Mouse (Mus musculus) spleen, adult 2 months (tissue): Measurements from ENCODE around the gene Jmjd1c. TPM values are rescaled to one million over a fixed set of nuclear protein-coding genes. Genes with fewer than 3 reads are reported as not detected.

Experiments
- DNase-seq, 2 experiments: peaks; one replicate each; pipeline versions ENCODE4 v3.0.0 to v3.0.0-alpha.2; 2012 to 2021; ENCODE audit warnings: low spot score in 2 of 2, low read depth in 1 of 2
- H3K27ac ChIP-seq: fragments of 200-500 bp; 2 replicates; pipeline ENCODE4 v1.5.1; 2012; ENCODE audit warnings: low read length, inconsistent platforms; ENCODE audit not compliant: insufficient read depth
- H3K27me3 ChIP-seq: fragments of 200-500 bp; 2 replicates; pipeline ENCODE4 v1.6.1; 2012; ENCODE audit warnings: mild to moderate bottlenecking, moderate library complexity, low read length, inconsistent platforms; ENCODE audit not compliant: control insufficient read depth, insufficient read depth
- H3K36me3 ChIP-seq: fragments of 200-500 bp; 2 replicates; pipeline ENCODE4 v1.6.1; 2012; ENCODE audit warnings: mild to moderate bottlenecking, low read length, inconsistent platforms; ENCODE audit not compliant: control insufficient read depth, insufficient read depth
- H3K4me1 ChIP-seq: fragments of 200-500 bp; 2 replicates; pipeline ENCODE4 v1.6.1; 2011; ENCODE audit warnings: inconsistent platforms; ENCODE audit not compliant: control insufficient read depth, insufficient read depth, insufficient read length
- H3K4me3 ChIP-seq: fragments of 200-500 bp; 2 replicates; pipeline ENCODE4 v1.5.1; 2011; ENCODE audit warnings: mild to moderate bottlenecking, inconsistent platforms; ENCODE audit not compliant: insufficient read depth, insufficient read length; ENCODE audit errors: extremely low read depth
- CTCF ChIP-seq: fragments of 200-500 bp; IDR thresholded peaks from 2 replicates; pipeline ENCODE4 v1.5.1; 2011; ENCODE audit warnings: mild to moderate bottlenecking, inconsistent platforms; ENCODE audit not compliant: insufficient read depth, insufficient read length, insufficient replicate concordance; ENCODE audit errors: extremely low read depth
- POLR2A ChIP-seq: fragments of 200-500 bp; IDR thresholded peaks from 2 replicates; pipeline ENCODE4 v1.6.1; 2011; ENCODE audit warnings: low read depth, low read length, inconsistent platforms
- WGBS: fragments of 180-500 bp; shearing (Covaris S2); methylation state at CpG from one replicate; pipeline ENCODE4 v1.1.7; 2018; 5-methylcytosine and 5-hydroxymethylcytosine counted together
- polyA plus RNA-seq: library from polyadenylated mRNA; depleted of rRNA; stranded (reverse); fragments of >200 nt; gene quantifications from 2 replicates; pipeline ENCODE4 v1.2.3, GENCODE M21; 2012

The Jmjd1c gene
- polyA plus RNA-seq, 1 experiment: 14.4 TPM

DNA sequence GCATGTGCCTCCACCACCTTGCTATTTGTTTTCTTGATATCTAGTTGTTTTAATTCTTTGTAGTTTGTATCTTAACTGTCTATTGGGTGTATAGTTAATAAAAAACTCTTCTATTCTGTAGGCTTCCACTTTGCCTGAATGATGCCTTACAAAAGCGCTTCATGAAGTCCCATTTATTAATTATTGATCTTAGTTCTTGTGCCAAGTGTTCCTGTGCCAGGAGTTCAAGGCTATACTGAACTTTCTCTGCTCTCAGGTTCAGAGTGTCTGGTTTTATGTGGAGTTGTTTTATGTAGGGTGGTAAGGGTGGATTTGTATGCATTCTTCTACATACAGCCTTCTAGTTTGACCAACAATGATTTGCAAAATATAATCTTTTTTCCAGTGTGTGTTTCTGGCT is 99.7 kb downstream of the Jmjd1c start:
- H3K4me3 ChIP-seq: no peak overlapping the region
- peaks cover 3% of the 10 kb centered on the region; the same call in 1 of the 2 replicates for H3K36me3 ChIP-seq
- no peak for DNase-seq
- H3K4me1 ChIP-seq: peaks cover 8% of the 10 kb centered on the region
- no peak overlapping the region for H3K27ac ChIP-seq
- TF ChIP-seq CTCF (no peak), POLR2A (no peak)
- no peaks in the 10 kb centered on the region for H3K27me3 ChIP-seq
- 96% methylated on average over 1 of the region's 1 CpGs for WGBS

GRCm38 (mm10) chr10:67197186-67197585 is 101.3 kb downstream of the Jmjd1c start:
- H3K27me3 ChIP-seq: no peaks in the 10 kb centered on the region
- peaks cover 4% of the 10 kb centered on the region for H3K36me3 ChIP-seq
- 65% methylated on average over 4 of the region's 4 CpGs for WGBS
- no peak for TF ChIP-seq CTCF
- TF ChIP-seq POLR2A: no peak
- no peak for DNase-seq
- H3K4me1 ChIP-seq: peaks cover 12% of the 10 kb centered on the region
- no peak overlapping the region for H3K27ac ChIP-seq
- H3K4me3 ChIP-seq: no peak overlapping the region

DNA sequence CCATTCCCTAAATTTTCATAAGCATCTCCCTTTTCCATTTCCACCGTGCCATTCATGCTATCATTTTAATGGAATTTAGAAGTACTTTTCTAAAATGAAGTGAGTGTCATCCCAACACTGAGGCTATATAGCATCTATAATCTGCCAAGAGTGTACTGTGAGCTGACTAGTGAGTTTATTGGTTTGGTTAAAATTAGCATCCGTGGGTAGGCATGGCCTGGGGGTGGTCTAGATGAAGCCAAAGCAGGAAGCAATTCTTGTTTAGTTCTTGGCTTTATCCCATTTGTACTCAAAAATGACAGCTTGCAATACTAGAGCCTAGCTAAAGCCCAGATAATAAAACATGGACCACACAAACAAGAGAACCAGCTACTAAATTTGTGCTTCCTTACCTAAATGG is 101.9 kb downstream of the Jmjd1c start:
- Histone ChIP-seq H3K4me3 (no peak overlapping the region), H3K27ac (no peak overlapping the region), H3K27me3 (no peaks in the 10 kb centered on the region), H3K36me3 (peaks cover 1% of the 10 kb centered on the region), H3K4me1 (peaks cover 18% of the 10 kb centered on the region)
- no peak for DNase-seq
- 60% methylated on average over 2 of the region's 2 CpGs for WGBS
- TF ChIP-seq CTCF: no peak
- TF ChIP-seq POLR2A: no peak

GRCm38 (mm10) chr10:67201769-67202168 is 105.8 kb downstream of the Jmjd1c start:
- H3K4me3 ChIP-seq: no peak overlapping the region
- H3K27me3 ChIP-seq: no peaks in the 10 kb centered on the region
- DNase-seq: no peak
- H3K4me1 ChIP-seq: peaks cover 28% of the 10 kb centered on the region
- H3K36me3 ChIP-seq: peaks cover 1% of the 10 kb centered on the region
- H3K27ac ChIP-seq: no peak overlapping the region
- TF ChIP-seq POLR2A (no peak), CTCF (no peak)

DNA sequence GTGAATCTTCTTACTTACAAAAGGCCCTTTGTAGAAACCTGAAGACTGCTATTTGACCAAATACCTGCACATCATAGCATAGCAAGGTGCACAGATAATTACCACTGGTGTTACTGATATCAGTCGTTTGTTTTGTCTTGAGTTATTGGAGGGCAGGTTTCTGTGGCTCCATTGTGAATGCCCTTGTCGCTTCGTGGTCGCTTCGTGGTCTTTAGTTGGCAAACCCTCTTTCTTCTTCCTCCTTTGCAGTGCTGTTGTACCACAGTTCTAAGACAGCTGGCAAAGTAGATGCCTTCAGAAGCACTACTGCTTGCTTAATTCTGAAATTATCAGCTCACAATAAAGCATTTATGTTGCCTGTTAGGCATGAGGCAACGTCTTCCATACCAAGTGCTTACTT is 106.5 kb downstream of the Jmjd1c start:
- peaks cover 29% of the 10 kb centered on the region for H3K4me1 ChIP-seq
- no peaks in the 10 kb centered on the region for H3K27me3 ChIP-seq
- 18% methylated on average over 6 of the region's 6 CpGs for WGBS
- peaks cover 1% of the 10 kb centered on the region; the same call in 1 of the 2 replicates for H3K36me3 ChIP-seq
- TF ChIP-seq CTCF: no peak
- no peak for TF ChIP-seq POLR2A
- H3K4me3 ChIP-seq: no peak overlapping the region
- no peak for DNase-seq
- peak overlapping the region; percentile 18; the same call in 1 of the 2 replicates for H3K27ac ChIP-seq

- WGBS: 10% methylated on average over 11 of the region's 11 CpGs
- Histone ChIP-seq H3K27me3 (no peaks in the 10 kb centered on the region), H3K4me1 (peaks cover 30% of the 10 kb centered on the region), H3K4me3 (peak overlapping the region; percentile 53), H3K27ac (peak overlapping the region; percentile 92), H3K36me3 (peaks cover 1% of the 10 kb centered on the region; the same call in 1 of the 2 replicates)
- DNase-seq: peak; percentile 32 to 54
- TF ChIP-seq CTCF (no peak), POLR2A (no peak)
These were observed 108.9 kb downstream of the Jmjd1c start for GRCm38 (mm10) chr10:67204652-67205407.

GRCm38 (mm10) chr10:67207931-67208330 is 112.0 kb downstream of the Jmjd1c start:
- H3K27me3 ChIP-seq: no peaks in the 10 kb centered on the region
- H3K4me3 ChIP-seq: no peak overlapping the region
- WGBS: 78% methylated on average over 2 of the region's 2 CpGs
- no peak overlapping the region for H3K27ac ChIP-seq
- TF ChIP-seq CTCF: no peak
- no peak for TF ChIP-seq POLR2A
- DNase-seq: no peak
- no peaks in the 10 kb centered on the region for H3K36me3 ChIP-seq
- H3K4me1 ChIP-seq: peaks cover 18% of the 10 kb centered on the region
